Mouse (Mus musculus) liver, adult (tissue): ENCODE results near the gene Amy2a1.
"Not testable (repeated sequence)": the region's sequence is repeated elsewhere in the genome, so short reads cannot be mapped to it uniquely, and the experiment has no call there.

Experiments used
- GATA4 ChIP-seq: IDR thresholded peaks from 2 replicates; pipeline ENCODE4 v1.6.1; 2014; ENCODE audit warnings: mild to moderate bottlenecking, low read length; ENCODE audit not compliant: insufficient replicate concordance

Amy2a1 gene

DNA sequence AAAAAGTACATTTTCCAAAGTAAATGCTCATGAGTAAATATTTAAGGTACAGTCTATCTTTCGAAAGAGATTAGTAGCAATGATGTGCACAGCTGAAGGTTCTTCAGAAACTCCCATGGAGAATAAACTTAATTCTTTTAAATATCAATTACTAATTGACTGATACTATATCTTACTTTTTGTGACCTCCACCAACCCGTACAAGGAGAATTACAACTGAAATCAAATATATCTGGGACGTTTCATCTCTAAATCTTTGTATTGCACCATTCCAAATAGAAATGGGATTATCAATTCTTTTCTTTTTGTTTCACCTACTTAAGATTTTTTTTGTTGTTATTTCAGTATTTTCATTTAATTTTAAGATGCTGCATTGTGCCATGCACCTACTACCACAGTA is at the start of gene Amy2a1:
Gene Amy2a1 (minus strand): TSS at position 101 of the 400 bp plus-strand sequence.
- not testable (repeated sequence) for TF ChIP-seq GATA4

DNA sequence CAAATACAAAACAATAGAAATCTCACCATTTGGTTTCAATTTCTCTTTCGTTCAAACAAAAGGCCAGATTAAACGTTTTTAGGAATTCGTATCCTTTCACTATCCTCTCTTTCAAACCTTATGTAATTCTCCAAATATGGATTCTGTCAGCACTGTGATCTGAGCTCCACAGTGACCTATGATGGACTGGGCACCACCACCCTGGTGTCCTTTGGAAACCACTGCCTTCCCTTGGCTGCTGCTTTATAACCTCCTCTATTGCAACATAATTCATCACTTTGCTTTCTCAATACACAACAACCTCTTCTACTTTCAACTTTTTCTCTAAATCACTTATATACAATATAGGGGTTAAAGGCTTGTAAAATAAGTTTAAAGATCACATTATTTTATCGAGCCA is 42.4 kb upstream of the Amy2a1 start:
- TF ChIP-seq GATA4, result no peak

DNA sequence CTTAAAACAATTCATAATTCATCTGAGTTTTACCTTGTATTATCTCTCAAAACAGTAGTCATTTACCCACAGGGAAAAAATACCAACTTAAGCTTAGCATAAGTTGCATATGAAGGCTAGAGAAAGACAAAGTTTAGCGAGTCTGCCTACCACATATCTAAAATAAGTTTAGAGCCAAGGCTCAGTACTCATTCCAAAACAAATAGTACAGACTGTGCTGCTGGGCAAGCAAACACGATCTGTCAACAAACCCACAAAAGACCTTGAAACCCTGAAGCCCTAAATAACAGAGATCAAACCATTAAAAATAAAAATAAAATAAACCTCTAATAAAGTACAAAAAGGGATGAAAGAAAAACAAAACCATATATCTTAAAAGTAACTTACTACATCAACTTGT is 41.9 kb upstream of the Amy2a1 start:
- TF ChIP-seq GATA4, result no peak

DNA sequence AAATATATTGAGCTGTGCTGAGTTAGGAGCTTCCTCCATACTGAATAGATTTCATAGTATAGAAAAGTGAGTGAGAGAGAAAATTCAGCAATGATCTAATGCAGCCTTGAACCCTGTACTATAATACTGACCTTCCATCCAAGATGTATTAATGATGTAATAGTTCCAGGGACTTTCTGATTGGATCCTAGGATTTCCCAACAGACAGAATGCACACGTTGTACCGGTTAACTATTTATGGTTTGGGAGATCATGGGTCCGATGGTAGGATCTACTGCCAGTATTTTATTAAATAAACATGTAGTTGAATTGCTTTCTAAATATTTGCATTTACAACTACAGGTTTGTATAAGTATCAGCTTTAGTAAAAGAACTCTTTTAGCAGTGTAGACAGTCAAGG is 39.9 kb upstream of the Amy2a1 start:
- no peak for TF ChIP-seq GATA4

DNA sequence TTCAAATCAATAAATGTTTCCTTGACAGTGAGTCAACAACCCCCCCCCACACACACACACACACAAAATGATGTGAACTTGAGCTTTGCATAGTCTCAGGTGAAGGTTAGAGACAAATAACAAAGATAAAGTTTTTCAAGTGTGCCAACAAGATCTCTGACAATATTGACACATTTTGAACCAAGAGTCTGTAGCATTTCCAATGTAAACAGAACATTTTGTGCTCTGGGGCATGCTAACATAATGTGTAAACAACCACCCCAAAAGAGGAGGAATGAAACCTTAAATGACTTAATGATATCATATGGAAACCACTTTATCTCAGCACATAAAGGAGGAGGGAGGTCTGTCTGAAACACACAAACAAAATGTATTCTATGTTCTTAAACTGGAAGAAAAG is 7.5 kb upstream of the Amy2a1 start:
- TF ChIP-seq GATA4, result no peak
